Mouse (Mus musculus) thymus, postnatal 0 days (tissue): ENCODE results near the gene Cep170b. TPM values are rescaled to one million over a fixed set of nuclear protein-coding genes. Genes with fewer than 3 reads are reported as not detected.

Experiments used
- DNase-seq: peaks from one replicate; pipeline ENCODE4 v3.0.0-alpha.2; 2015; ENCODE audit warnings: low spot score
- polyA plus RNA-seq: library from polyadenylated mRNA; unstranded; fragments of >200 nt; fragmentation: Nextera tagmentation; extraction: Ambion mirVana; gene quantifications from 2 replicates; pipeline ENCODE4 v1.2.1, GENCODE M21; 2015

The Cep170b gene
- polyA plus RNA-seq, 1 experiment from 2014 or later = 4.9 TPM

GRCm38 (mm10) chr12:112762018-112762417, 41.8 kb downstream of the Cep170b start:
- no peak for DNase-seq

- no peak for DNase-seq
Observed at GRCm38 (mm10) chr12:112763176-112763575, 42.9 kb downstream of the Cep170b start.

- no peak for DNase-seq
Observed at GRCm38 (mm10) chr12:112764141-112764540, 43.9 kb downstream of the Cep170b start.

- no peak for DNase-seq
Observed at GRCm38 (mm10) chr12:112764991-112765390, 44.7 kb downstream of the Cep170b start.

GRCm38 (mm10) chr12:112766586-112766985, 46.3 kb downstream of the Cep170b start:
- DNase-seq = no peak

GRCm38 (mm10) chr12:112767036-112767890, 47.0 kb downstream of the Cep170b start:
- no peak for DNase-seq

GRCm38 (mm10) chr12:112768166-112768565, 47.9 kb downstream of the Cep170b start:
- no peak for DNase-seq

GRCm38 (mm10) chr12:112769031-112769430, 48.8 kb downstream of the Cep170b start:
- DNase-seq = no peak

- no peak for DNase-seq
Observed at GRCm38 (mm10) chr12:112769751-112770150, 49.5 kb downstream of the Cep170b start.

- no peak for DNase-seq
Observed at GRCm38 (mm10) chr12:112770396-112770795, 50.1 kb downstream of the Cep170b start.

- DNase-seq = no peak
Observed at GRCm38 (mm10) chr12:112772306-112772705, 52.1 kb downstream of the Cep170b start.

- no peak for DNase-seq
Observed at GRCm38 (mm10) chr12:112773366-112773765, 53.1 kb downstream of the Cep170b start.

- no peak for DNase-seq
Observed at GRCm38 (mm10) chr12:112774026-112774425, 53.8 kb downstream of the Cep170b start.

- DNase-seq = no peak
Observed at GRCm38 (mm10) chr12:112774481-112774880, 54.2 kb downstream of the Cep170b start.

- DNase-seq = no peak
Observed at GRCm38 (mm10) chr12:112791026-112791425, 70.8 kb downstream of the Cep170b start.

- no peak for DNase-seq
Observed at GRCm38 (mm10) chr12:112793601-112794355, 73.5 kb downstream of the Cep170b start.

GRCm38 (mm10) chr12:112794356-112794816, 74.1 kb downstream of the Cep170b start:
- no peak for DNase-seq

GRCm38 (mm10) chr12:112794998-112795397, 74.7 kb downstream of the Cep170b start:
- no peak for DNase-seq

- no peak for DNase-seq
Observed at GRCm38 (mm10) chr12:112795466-112796104, 75.3 kb downstream of the Cep170b start.
